Mouse (Mus musculus): ENCODE results near the gene Rcc1l. TPM values are rescaled to one million over a fixed set of nuclear protein-coding genes. Genes with fewer than 3 reads are reported as not detected.

Gene Rcc1l
- total RNA-seq, 1 experiment from 2014 or later: 8.0 TPM

DNA sequence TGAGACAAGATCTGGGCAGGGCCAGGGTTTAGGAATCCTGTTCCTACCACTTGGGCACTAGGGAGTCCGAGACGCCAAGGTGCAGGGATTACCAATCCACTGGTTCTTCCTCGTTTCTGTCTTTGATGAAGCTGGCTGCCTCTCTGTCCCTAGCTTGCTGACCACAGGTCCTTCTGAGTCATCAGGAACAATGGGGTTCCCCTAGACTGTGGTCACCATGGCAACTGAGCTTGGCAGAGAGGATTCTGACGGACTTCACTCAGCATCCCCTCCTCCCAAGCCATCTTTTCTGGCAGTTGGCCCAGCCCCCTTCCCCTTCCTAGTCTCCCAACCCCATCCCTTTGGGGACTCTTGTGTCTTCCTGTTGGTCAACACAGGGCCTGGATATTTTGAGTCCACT lies 45.0 kb downstream of the Rcc1l start:
- ATAC-seq (replicated peaks in 1 of 2; ENCODE audit: insufficient read depth in 1 of 2, low FRiP score in 2 of 2, low TSS enrichment in 1 of 2, low read depth in 1 of 2, poor library complexity in 2 of 2, severe bottlenecking in 2 of 2): no peak

DNA sequence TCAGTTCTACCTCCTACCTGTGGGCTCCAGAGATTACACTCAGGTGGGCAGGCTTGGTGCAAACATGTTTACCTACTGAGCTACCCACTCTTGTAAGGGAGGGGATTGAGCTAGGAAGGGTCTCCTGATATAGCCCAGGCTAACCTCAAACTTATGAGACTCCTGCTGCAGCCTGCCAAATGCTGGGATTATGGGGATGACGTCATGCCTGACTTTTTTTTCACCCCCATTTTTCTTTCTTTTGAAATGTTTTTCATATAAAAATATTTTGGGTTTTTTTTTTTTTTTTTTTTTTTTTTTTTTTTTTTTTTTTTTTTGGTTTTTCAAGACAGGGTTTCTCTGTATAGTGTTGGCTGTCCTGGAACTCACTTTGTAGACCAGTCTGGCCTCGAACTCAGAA lies 50.3 kb downstream of the Rcc1l start:
- ATAC-seq (replicated peaks in 1 of 2; ENCODE audit: insufficient read depth in 1 of 2, low FRiP score in 2 of 2, low TSS enrichment in 1 of 2, low read depth in 1 of 2, poor library complexity in 2 of 2, severe bottlenecking in 2 of 2): no peak

DNA sequence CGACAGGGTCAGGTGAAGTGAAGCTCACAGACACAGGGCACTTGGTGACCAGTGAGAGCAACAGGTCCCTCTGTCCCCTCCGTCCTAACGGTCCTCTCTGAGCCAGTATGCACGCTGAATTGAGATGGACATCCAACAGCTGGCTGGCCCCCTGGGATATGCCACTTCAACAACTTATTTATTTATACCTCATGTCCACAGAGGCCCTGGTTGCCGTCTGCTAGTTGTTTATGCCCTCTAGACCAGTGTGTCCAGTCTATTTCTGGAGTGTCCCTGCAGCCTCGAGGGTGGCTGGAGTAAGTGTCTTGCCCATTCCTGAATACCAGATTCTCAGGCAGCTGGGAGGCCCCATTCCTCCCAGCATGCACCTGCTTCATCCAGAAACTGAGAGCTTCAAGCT lies 52.7 kb downstream of the Rcc1l start:
- ATAC-seq (replicated peaks in 1 of 2; ENCODE audit: insufficient read depth in 1 of 2, low FRiP score in 2 of 2, low TSS enrichment in 1 of 2, low read depth in 1 of 2, poor library complexity in 2 of 2, severe bottlenecking in 2 of 2): no peak

DNA sequence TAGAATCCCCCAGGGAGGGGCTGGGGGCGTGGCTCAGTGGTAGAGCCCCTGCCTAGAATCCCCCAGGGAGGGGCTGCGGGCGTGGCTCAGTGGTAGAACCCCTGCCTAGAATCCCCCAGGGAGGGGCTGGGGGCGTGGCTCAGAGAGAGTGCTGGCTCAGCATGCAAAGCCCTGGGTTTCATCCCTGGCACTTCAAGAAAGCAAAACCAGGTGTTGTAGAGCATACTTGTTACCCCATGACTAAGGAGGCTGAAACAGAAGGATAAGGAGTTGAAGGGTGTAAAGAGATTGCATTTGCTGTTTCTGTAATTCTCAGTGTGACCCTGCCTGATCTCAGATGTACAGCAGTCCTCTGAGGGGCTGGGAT lies 54.7 kb downstream of the Rcc1l start:
- no peak for ATAC-seq (replicated peaks in 1 of 2; ENCODE audit: insufficient read depth in 1 of 2, low FRiP score in 2 of 2, low TSS enrichment in 1 of 2, low read depth in 1 of 2, poor library complexity in 2 of 2, severe bottlenecking in 2 of 2)

DNA sequence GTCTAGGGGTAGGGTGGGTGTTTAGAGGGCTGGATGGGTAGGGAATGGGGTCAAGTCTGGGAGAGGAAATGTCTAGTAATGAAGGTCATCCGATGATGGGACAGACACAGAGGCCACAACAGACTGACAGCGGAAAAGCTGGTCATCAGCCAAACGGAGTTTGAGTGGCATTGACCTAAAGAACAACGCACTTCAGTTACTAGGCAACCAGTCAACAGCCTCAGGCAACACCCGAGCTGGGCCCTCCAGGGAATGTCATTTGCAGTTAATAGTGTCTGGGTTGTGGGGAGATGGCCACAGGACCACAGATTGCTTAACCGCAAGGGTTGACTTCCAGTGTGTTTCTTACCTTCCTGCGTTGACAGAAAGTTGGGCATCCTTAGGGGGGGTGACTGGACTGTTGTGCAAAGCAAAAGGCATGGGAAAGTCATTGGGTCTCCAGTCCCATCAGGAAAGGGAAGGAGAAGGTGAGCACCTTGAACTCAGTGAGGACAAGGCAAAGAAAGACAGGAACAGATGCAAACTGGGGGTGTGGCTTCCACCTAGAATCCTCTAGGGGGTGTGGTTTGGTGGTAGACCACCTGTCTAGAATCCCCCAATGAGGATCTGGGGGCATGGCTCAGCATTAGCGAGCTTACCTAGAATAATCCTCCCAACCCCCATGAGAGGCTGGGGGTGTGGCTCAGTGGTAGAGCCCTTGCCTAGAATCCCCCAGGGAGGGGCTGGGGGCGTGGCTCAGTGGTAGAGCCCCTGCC lies 55.3 kb downstream of the Rcc1l start:
- ATAC-seq (replicated peaks in 1 of 2; ENCODE audit: insufficient read depth in 1 of 2, low FRiP score in 2 of 2, low TSS enrichment in 1 of 2, low read depth in 1 of 2, poor library complexity in 2 of 2, severe bottlenecking in 2 of 2): 0 out of 4 replicates have a peak, but pooled peaks of 1 of the 2 experiments have one; percentile 27

DNA sequence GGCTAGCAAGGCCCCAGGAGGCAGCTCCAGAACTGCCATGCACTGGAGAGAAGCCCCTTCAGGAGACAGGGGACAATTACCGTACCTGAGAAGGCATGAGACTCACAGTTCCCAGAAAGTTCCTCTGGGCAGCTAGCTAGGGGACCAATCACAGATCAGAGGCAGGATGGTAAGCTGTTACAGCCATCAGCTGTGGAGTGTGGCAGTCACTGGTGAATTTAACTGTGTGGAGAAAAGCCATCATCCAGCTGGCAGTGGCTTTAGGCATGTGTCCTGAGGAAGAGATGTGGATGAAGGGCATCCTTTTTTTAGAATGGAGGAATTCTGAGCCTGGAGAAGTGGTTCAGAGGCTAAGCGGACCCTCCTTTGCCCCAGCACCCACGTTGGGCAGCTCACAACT lies 56.4 kb downstream of the Rcc1l start:
- ATAC-seq (replicated peaks in 1 of 2; ENCODE audit: insufficient read depth in 1 of 2, low FRiP score in 2 of 2, low TSS enrichment in 1 of 2, low read depth in 1 of 2, poor library complexity in 2 of 2, severe bottlenecking in 2 of 2): no peak

DNA sequence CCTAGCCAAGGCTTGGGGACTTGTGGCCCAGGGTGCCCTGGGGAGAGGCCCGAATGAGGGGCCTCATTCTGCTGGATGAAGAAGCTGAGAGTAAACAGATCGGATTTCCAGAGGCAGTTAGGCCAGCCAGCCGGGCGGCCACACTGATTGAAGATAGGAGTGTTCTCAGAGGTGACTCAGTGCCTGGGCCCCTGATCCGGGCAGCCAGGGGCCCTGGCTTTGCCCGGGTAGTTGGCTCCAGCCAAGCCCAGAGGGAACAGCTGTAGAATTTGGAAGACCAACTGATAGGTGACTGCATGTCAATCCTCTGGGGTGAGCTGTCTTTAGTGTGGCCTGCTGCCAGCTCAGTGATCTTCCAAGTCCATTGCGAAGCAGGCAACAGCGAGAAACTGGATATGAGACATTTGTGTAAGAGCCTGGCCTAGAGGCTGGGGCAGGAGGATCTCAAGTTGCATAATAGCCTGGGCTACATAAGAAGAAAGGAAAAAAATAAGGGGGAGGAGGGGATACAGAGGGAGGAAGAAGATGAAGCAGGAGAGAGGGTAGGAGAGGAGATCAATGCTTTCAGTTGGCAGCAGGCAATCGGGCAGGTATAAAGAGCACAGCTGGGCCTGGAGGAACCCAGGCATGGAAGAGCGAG lies 57.0 kb downstream of the Rcc1l start:
- ATAC-seq (replicated peaks in 1 of 2; ENCODE audit: insufficient read depth in 1 of 2, low FRiP score in 2 of 2, low TSS enrichment in 1 of 2, low read depth in 1 of 2, poor library complexity in 2 of 2, severe bottlenecking in 2 of 2): no peak

DNA sequence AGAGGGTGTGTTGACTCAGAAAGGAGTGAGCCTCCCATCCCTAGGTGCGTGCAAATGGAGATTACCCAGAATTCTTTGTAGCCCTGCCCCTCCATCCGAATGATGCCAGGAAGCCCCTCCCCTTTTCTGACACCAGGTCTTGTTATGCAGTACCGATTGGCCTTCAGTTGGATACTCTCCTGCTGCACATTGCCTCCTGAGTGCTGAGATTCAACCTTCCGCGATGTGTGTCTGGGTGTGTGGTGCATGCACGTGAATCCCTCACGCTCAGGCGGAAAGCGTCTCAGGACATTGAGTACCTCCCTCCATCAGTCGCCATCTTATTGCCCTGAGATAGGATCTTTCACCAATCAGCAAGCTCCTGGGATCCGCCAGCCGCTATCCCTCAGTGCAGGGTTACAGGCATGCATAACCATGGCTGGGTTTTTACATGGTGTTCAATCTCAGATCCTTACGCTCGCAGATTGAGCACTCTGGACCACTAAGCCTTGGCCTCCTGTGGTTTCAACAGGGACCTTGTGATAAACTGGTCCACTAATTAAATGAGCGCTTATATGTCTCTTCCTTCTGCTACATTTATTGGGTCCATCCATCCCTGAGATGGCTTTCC lies 57.7 kb downstream of the Rcc1l start:
- no peak for ATAC-seq (replicated peaks in 1 of 2; ENCODE audit: insufficient read depth in 1 of 2, low FRiP score in 2 of 2, low TSS enrichment in 1 of 2, low read depth in 1 of 2, poor library complexity in 2 of 2, severe bottlenecking in 2 of 2)

DNA sequence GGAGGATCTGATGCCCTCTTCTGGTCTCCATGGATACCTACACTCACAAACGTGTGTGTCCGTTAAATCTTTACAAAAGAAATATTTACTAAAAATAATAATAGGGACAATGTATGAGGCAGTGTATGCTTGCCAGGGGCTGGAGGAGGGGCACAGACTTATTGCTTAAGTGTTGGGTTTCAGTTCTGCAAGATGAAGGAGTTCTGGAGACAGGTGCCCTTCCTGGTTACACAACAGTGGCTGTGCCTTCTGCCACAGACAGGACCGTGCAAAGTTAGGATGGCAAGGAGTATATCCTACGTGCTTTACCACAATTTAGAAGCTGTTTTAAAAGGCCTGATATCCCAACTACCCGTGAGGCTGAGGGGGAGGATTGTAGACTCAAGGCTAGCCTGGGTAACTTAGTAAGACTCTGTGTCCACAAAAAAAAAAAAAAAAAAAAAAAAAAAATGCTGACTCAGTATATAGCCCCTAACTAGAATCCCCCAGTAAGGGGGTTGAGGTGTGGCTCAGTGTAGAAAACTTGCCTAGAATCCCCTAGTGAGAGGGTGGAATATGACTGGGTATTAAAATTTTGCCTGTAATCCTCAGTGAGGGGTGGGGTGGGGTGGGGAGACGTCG lies 60.8 kb downstream of the Rcc1l start:
- no peak for ATAC-seq (replicated peaks in 1 of 2; ENCODE audit: insufficient read depth in 1 of 2, low FRiP score in 2 of 2, low TSS enrichment in 1 of 2, low read depth in 1 of 2, poor library complexity in 2 of 2, severe bottlenecking in 2 of 2)

DNA sequence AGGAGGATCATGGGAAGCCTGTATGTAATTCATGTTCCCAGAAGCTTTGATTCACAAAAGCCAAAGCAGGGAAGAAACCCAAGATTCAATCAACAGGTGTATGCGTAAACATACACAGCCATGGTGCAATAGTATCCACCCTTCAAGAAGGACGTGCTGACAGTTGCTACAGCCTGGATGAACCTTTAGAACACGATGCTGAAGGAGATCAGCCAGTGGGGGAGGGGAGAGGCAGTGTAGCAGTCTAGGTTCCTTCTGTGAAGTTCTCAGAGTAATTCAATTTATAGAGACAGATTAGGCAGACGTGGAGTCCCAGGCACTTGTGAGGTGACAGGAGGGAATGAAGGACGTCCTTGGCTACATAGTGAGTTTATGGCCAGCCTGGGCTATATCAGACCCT lies 61.6 kb downstream of the Rcc1l start:
- ATAC-seq (replicated peaks in 1 of 2; ENCODE audit: insufficient read depth in 1 of 2, low FRiP score in 2 of 2, low TSS enrichment in 1 of 2, low read depth in 1 of 2, poor library complexity in 2 of 2, severe bottlenecking in 2 of 2): no peak

DNA sequence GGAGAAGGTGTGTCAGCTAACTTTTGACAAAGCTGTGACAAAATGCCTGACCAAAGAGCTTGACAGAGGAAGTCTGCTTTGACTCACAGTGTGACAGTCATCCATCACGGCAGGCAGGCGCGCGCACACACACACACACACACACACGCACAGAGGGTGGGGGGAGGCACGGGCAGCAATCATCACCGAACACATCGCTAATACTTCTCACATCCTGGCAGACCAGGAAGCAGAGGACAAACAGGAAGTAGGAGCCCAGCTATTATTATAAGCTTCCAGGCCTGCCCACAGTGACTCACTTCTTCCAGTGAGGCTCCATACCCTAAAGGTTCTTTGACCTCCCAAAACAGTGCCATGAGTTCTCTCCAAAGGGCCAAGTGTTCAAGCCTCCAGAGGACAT lies 70.7 kb downstream of the Rcc1l start:
- ATAC-seq (replicated peaks in 1 of 2; ENCODE audit: insufficient read depth in 1 of 2, low FRiP score in 2 of 2, low TSS enrichment in 1 of 2, low read depth in 1 of 2, poor library complexity in 2 of 2, severe bottlenecking in 2 of 2): no peak

DNA sequence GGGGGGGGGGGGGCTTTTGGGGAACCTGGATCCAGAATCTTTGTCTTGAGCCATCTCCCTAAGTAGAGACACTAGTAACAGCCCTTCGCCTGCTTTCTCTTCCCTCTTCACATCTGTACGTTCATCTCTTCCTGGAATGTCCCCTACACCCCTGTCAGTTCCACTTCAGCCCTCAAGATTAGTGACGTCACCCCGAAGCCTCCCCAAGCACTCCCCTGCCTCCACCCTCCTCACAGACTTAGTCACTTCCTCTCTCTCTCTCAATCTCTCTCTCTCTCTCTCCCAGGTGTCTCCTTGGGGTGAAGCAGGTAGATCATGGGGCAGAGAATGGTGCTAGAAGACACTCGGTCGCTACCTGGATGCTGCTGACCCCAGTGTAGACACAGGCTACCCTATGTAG lies 73.9 kb downstream of the Rcc1l start:
- no peak for ATAC-seq (replicated peaks in 1 of 2; ENCODE audit: insufficient read depth in 1 of 2, low FRiP score in 2 of 2, low TSS enrichment in 1 of 2, low read depth in 1 of 2, poor library complexity in 2 of 2, severe bottlenecking in 2 of 2)

DNA sequence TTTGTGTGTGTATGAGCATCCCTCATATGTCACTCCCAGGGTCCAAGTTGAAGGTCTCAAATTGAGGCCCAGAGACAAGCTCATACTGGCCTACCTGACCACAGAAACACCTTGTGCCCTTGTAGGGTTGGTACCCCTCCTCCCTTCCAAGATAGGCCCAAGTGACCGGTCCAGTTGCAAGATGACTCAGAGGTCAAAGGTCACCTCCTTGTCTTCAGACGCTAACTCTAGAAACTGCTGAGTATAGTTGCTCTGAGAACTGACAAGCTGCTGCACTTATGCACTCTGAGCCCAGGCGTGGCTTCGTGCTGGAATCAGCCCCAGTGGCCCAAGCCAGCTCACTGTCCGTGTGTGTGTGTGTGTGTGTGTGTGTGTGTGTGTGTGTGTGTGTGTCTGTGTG lies 74.7 kb downstream of the Rcc1l start:
- no peak for ATAC-seq (replicated peaks in 1 of 2; ENCODE audit: insufficient read depth in 1 of 2, low FRiP score in 2 of 2, low TSS enrichment in 1 of 2, low read depth in 1 of 2, poor library complexity in 2 of 2, severe bottlenecking in 2 of 2)

DNA sequence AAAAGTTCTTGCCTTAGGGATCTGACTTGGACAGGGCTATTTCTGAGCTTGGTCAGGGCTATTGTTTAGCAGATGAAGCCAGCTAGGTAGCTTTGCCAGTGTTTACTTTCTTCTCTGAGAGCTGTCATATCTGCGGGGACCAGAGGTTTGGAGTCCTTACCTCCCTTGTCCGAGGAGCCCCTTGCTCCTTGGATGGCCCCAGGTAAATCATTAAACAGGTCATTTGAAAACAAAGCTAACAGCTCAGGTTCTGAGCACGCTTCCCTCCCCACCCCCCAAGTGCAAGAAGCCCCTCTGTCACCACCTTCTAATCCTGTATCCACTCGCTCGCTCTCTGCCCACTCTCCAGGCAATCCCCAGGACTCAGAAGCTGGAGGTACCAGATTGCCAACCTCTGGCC lies 75.3 kb downstream of the Rcc1l start:
- ATAC-seq (replicated peaks in 1 of 2; ENCODE audit: insufficient read depth in 1 of 2, low FRiP score in 2 of 2, low TSS enrichment in 1 of 2, low read depth in 1 of 2, poor library complexity in 2 of 2, severe bottlenecking in 2 of 2): no peak

DNA sequence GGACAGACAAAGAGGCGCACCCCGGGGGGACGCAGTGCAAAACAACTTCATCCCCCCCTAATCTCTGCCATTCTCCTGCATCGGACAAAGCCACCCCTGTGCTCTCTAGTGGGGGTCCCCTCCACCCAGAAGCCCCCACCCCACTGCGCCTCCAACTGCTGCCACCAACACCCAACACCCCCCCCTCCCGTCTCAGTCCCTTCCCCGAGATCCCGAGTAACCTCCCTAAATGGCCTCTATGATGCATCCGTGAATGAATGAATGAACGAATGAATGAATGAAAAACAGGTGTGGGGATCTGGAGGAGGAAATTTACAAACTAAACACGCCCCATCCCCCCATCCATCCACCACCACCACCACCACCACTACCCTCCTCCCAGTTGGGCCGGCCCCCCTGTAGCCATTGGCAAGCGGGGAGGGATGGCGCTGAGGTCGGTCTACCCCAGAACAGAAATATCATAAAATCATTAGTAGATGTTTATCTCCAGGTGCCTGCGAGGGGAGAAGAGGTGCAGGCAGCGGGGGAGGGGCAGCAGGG lies 76.3 kb downstream of the Rcc1l start:
- no peak for ATAC-seq (replicated peaks in 1 of 2; ENCODE audit: insufficient read depth in 1 of 2, low FRiP score in 2 of 2, low TSS enrichment in 1 of 2, low read depth in 1 of 2, poor library complexity in 2 of 2, severe bottlenecking in 2 of 2)

DNA sequence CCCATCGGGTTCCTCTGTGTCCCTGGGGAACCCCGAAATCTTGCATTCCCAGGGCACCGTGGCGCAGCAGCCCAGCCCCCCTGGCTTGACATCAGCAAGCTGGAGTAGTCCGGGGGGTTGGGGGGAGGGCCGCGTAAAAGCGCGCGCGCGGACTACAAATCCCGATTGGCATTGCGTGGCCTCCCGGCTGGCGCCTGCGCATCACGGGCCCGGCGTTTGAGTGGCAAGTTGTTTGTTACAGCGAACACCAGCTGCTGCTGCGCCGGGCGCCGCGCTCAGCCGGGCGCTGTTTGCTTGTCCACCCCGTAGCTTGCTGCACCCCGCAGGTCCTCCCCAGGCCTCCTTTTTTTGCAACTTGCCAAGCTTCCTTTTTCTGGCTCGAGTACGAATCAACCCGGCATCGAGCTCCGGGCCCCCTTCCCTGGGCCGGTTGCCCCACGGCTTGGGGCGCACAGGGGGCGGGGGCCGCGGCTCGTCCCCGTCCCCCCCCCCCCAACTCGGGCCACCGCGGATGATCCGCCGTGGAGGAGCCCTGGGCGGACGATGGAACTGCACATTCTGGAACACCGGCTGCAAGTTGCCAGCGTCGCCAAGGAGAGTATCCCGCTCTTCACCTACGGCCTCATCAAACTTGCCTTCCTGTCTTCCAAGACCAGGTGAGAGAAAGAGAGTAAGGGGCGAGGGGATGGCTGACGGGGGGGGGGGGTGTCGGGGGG lies 76.9 kb downstream of the Rcc1l start, which contains the start of gene Castor2:
Gene Castor2 (plus strand): TSS at position 216 of the 716 bp plus-strand sequence.
- peak; percentile 84 to 93 for ATAC-seq (replicated peaks in 1 of 2; ENCODE audit: insufficient read depth in 1 of 2, low FRiP score in 2 of 2, low TSS enrichment in 1 of 2, low read depth in 1 of 2, poor library complexity in 2 of 2, severe bottlenecking in 2 of 2)

DNA sequence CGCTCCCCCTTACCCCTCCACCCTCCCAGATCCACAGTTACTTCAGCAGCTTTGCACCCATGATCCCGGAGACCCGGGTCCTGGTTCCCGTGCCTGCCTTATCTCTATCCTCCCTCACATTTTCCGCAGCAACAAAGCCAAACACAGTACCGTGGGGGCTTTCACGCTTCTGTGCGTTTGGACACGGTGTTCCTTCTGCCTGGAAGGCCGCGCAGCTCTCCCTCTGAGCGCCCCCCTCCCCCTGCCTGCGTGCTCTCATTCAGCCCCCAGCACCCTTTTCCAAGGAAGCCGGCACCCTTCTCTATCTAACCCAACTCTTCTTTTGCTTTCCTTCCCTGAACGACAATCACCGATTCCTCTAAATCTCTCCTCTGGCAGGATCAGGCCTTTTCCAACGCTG lies 77.6 kb downstream of the Rcc1l start:
- 0 out of 4 replicates have a peak, but pooled peaks of 1 of the 2 experiments have one; percentile 12 for ATAC-seq (replicated peaks in 1 of 2; ENCODE audit: insufficient read depth in 1 of 2, low FRiP score in 2 of 2, low TSS enrichment in 1 of 2, low read depth in 1 of 2, poor library complexity in 2 of 2, severe bottlenecking in 2 of 2)
